In genomic region chr1:165113700-165114099, GRCm38 (mm10) we compare ENCODE assay signal across 17 mouse cellular contexts. TPM values are rescaled to one million over a fixed set of nuclear protein-coding genes. Genes with fewer than 3 reads are reported as not detected.
DNase-seq lines count a peak whose midpoint lies in the region; ATAC-seq and TF ChIP-seq lines count a peak whose summit lies in the region.
"Had no signal": no experiment of that assay in that cellular context is flagged by ENCODE, and none has a peak within 500 bp of the region (broad histone marks: within the 10 kb centered on the region; RNA-seq: fewer than 3 reads in every experiment).

No protein-coding gene starts in this region.

- H3K9me3 ChIP-seq in heart, embryonic 14.5 days (ENCODE audit: control insufficient read depth, low read length): no peaks in the 10 kb centered on the region
- H3K9me3 ChIP-seq in limb, embryonic 10.5 days (replicated peaks): no peaks in the 10 kb centered on the region
- H3K9me3 ChIP-seq in stomach, embryonic 14.5 days (ENCODE audit: control insufficient read depth, low read depth, low read length): no peaks in the 10 kb centered on the region

- peak overlapping the region; percentile 51 for H3K4me2 ChIP-seq in heart, embryonic 14.5 days (ENCODE audit: low read length)
- no peak overlapping the region for H3K4me2 ChIP-seq in stomach, embryonic 14.5 days (replicated peaks; ENCODE audit: low read depth, low read length)

- peak overlapping the region; percentile 68 for H3K9ac ChIP-seq in heart, embryonic 14.5 days (ENCODE audit: low read length)
- H3K9ac ChIP-seq in stomach, embryonic 14.5 days (replicated peaks; ENCODE audit: low read depth, low read length): no peak overlapping the region

- WGBS in heart, embryonic 14.5 days: 22% methylated on average over 11 of the region's 11 CpGs
- WGBS in limb, embryonic 10.5 days: 42% methylated on average over 11 of the region's 11 CpGs
- 44% methylated on average over 11 of the region's 11 CpGs for WGBS in stomach, embryonic 14.5 days

- DNase-seq in heart, postnatal 4 days: no peak
- DNase-seq in left cerebral cortex, adult 2 months (ENCODE audit: extremely low spot score in 1 of 2, low spot score in 2 of 2): no peak
- no peak for DNase-seq in left cerebral cortex, adult 9 months (ENCODE audit: low spot score in 2 of 2)
- no peak for DNase-seq in limb, embryonic 10.5 days (ENCODE audit: low spot score)
- DNase-seq in cerebellum, postnatal 36 days: no peak
- no peak for DNase-seq in cerebellum, adult 11-12 months
- DNase-seq: cerebellum, postnatal 10 days; lung, postnatal 36 days; right cerebral cortex, postnatal 14 days had no signal

- TF ChIP-seq CTCF in left cerebral cortex, adult 2 months (IDR thresholded peaks at IDR 0.05): no peak

- H3K27me3 ChIP-seq in heart, embryonic 14.5 days (ENCODE audit: control insufficient read depth, insufficient read depth, low read length): no peaks in the 10 kb centered on the region
- H3K27me3 ChIP-seq in limb, embryonic 10.5 days (ENCODE audit: low read depth, poor library complexity, severe bottlenecking): no peaks in the 10 kb centered on the region
- no peaks in the 10 kb centered on the region for H3K27me3 ChIP-seq in stomach, embryonic 14.5 days (ENCODE audit: control insufficient read depth, insufficient read depth, low read length)
- H3K27me3 ChIP-seq: Patski had no signal

- intact Hi-C loops in left cerebral cortex, adult 2 months (cut with DNase I): loop anchor here (1.0 kb wide), 1 partner anchor 207 kb away; no protein-coding TSS in a partner anchor

- no peak for ATAC-seq in heart, embryonic 14.5 days (ENCODE audit: insufficient number of reproducible peaks, insufficient read depth, low FRiP score, low read depth)
- no peak for ATAC-seq in stomach, embryonic 14.5 days (ENCODE audit: insufficient number of reproducible peaks, insufficient read depth, low FRiP score, low read depth)
- ATAC-seq: CD4-positive, CD25-positive, alpha-beta regulatory T cell, adult 4 months; Patski had no signal

- peak overlapping the region; percentile 89 to 95 for H3K27ac ChIP-seq in heart, embryonic 14.5 days (replicated peaks in 1 of 2; ENCODE audit: control insufficient read depth in 1 of 2, insufficient read depth in 1 of 2, low read depth in 2 of 2, low read length in 2 of 2)
- H3K27ac ChIP-seq in left cerebral cortex, adult 2 months: peak overlapping the region; percentile 81
- 0 out of 2 replicates have a peak overlapping the region, but pooled peaks have one; percentile 1 for H3K27ac ChIP-seq in limb, embryonic 10.5 days
- H3K27ac ChIP-seq in stomach, embryonic 14.5 days (ENCODE audit: low read length): peak overlapping the region; percentile 56; the same call in 1 of the 2 replicates

- H3K36me3 ChIP-seq in heart, embryonic 14.5 days (ENCODE audit: control insufficient read depth, insufficient read depth, low read length): no peaks in the 10 kb centered on the region
- no peaks in the 10 kb centered on the region for H3K36me3 ChIP-seq in limb, embryonic 10.5 days
- H3K36me3 ChIP-seq in stomach, embryonic 14.5 days (ENCODE audit: control insufficient read depth, insufficient read depth, low read length): no peaks in the 10 kb centered on the region

- peak overlapping the region in 1 of 2 experiments; percentile 2; a peak in 1 of 4 replicates for H3K4me3 ChIP-seq in heart, embryonic 14.5 days (ENCODE audit: control insufficient read depth in 1 of 2, insufficient read depth in 1 of 2, low read depth in 1 of 2, low read length in 2 of 2)
- H3K4me3 ChIP-seq in left cerebral cortex, adult 2 months: no peak overlapping the region
- no peak overlapping the region for H3K4me3 ChIP-seq in limb, embryonic 10.5 days
- no peak overlapping the region for H3K4me3 ChIP-seq in stomach, embryonic 14.5 days (ENCODE audit: low read depth, low read length)

- peaks cover 35 to 56% of the 10 kb centered on the region in 2 experiments for H3K4me1 ChIP-seq in heart, embryonic 14.5 days (ENCODE audit: control insufficient read depth in 2 of 2, insufficient read depth in 2 of 2, low read length in 2 of 2)
- peaks cover 12% of the 10 kb centered on the region; the same call in 1 of the 2 replicates for H3K4me1 ChIP-seq in limb, embryonic 10.5 days
- H3K4me1 ChIP-seq in stomach, embryonic 14.5 days (ENCODE audit: control insufficient read depth, insufficient read depth, low read length): no peaks in the 10 kb centered on the region

RNA-seq across cellular contexts. Expression of gene Tbx19, which starts 46.9 kb away (rescaled TPM):
- not detected in 2 replicates for polyA plus RNA-seq in heart, embryonic 14.5 days (2014; fragmentation: Nextera tagmentation; extraction: Ambion mirVana)
- not detected for total RNA-seq in heart, postnatal 4 days (2021)
- total RNA-seq in left cerebral cortex, adult 2 months (2021): not detected
- not detected in 2 replicates for polyA plus RNA-seq in limb, embryonic 10.5 days (2016; fragmentation: Nextera tagmentation; extraction: Ambion mirVana)
- polyA plus RNA-seq in stomach, embryonic 14.5 days (2014; fragmentation: Nextera tagmentation; extraction: Ambion mirVana): not detected in 2 replicates
- total RNA-seq: adrenal gland, postnatal 4 days; hematopoietic stem cell, adult 5-6 weeks; layer of hippocampus, adult 18-20 months had no signal
- polyA plus RNA-seq: CD4-positive, CD25-positive, alpha-beta regulatory T cell, adult 4 months; limb, embryonic 14.5 days; Patski had no signal

Comparison
In these comparisons a context has a peak if more than half of its experiments do, and no peak if none do; other contexts are left out.
1. H3K27ac ChIP-seq: peak in every context shown above with its lines; median percentile 92 in heart, embryonic 14.5 days; 81 in left cerebral cortex, adult 2 months; 56 in stomach, embryonic 14.5 days; 1 in limb, embryonic 10.5 days.